Mouse (Mus musculus) CH12.LX (cell line): ENCODE measurements around the gene Polr1d.

Experiments
- E2F4 ChIP-seq: IDR thresholded peaks from 2 replicates; pipeline ENCODE4 v1.6.1; 2011; ENCODE audit warnings: low read depth, low read length, improper control_type of control experiment; ENCODE audit not compliant: insufficient replicate concordance
- EP300 ChIP-seq: IDR thresholded peaks from 2 replicates; pipeline ENCODE4 v1.6.1; 2011; ENCODE audit warnings: low read length, improper control_type of control experiment
- MAZ ChIP-seq: IDR thresholded peaks from 2 replicates; pipeline ENCODE4 v1.6.1; 2012; ENCODE audit warnings: low read depth, mild to moderate bottlenecking, inconsistent platforms, low read length, improper control_type of control experiment, moderate library complexity
- MEF2A ChIP-seq: IDR thresholded peaks from 2 replicates; pipeline ENCODE4 v1.6.1; 2014; ENCODE audit warnings: low read depth, mild to moderate bottlenecking, inconsistent platforms, low read length, improper control_type of control experiment, borderline replicate concordance

DNA sequence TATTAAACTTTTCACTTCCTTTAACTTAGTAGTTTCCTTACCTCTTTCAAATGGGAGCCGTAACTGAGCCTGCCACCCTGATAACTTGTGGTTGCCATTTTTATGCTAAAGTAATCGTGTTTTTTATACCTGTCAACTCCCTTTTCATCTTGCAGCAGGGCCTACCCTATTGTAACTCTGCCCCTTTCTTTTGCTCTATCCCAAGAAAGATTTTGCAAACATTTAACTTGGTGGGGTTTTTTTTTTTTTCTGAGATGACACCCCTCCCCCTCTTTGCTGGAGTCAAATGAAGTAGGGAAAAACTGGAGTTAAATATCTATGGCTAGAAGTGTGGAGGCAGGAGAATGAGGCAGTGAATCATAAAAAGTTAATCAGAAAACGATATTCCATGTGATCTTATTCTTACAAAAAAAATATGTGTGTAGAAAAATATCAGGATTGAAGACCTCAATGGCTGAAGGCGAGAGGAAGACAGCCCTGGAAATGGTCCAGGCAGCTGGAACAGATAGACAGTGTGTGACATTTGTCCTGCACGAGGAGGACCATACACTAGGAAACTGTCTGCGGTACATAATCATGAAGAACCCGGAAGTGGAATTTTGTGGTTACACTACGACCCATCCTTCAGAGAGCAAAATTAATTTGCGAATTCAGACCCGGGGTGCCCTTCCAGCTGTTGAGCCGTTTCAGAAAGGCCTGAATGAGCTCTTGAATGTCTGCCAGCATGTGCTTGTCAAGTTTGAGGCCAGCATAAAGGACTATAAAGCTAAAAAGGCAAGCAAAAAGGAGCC, 1.5 kb downstream of the Polr1d start:
- TF ChIP-seq MAZ (no peak), E2F4 (no peak), MEF2A (no peak), EP300 (no peak)
